Comparison of ENCODE assay signal across 10 mouse cellular contexts in genomic region chr17:48539326-48539725, GRCm38 (mm10).
"Had no signal": no experiment of that assay in that cellular context is flagged by ENCODE, and none has a peak within 500 bp of the region (broad histone marks: within the 10 kb centered on the region; RNA-seq: fewer than 3 reads in every experiment).

No protein-coding gene starts in this region.

- DNase-seq: kidney, adult 2 months; kidney, postnatal 25 days; liver, embryonic 13.5 days; lung, adult 2 months; lung, postnatal 14 days; lung, postnatal 4 days; right cerebral cortex, postnatal 4 days; thymus, postnatal 25 days had no signal

- ATAC-seq: intestine, postnatal 0 days; midbrain, embryonic 15.5 days had no signal
